Mouse (Mus musculus) kidney, postnatal 14 days (tissue): ENCODE results near the gene Klrb1f.
A peak's percentile ranks its signal among the peaks of the same experiment; 100 is the strongest.
"Not testable (repeated sequence)": the region's sequence is repeated elsewhere in the genome, so short reads cannot be mapped to it uniquely, and the experiment has no call there.

ENCODE experiments used
- DNase-seq: peaks from one replicate; pipeline ENCODE4 v3.0.0; 2022; ENCODE audit warnings: mixed read lengths

Gene Klrb1f

DNA sequence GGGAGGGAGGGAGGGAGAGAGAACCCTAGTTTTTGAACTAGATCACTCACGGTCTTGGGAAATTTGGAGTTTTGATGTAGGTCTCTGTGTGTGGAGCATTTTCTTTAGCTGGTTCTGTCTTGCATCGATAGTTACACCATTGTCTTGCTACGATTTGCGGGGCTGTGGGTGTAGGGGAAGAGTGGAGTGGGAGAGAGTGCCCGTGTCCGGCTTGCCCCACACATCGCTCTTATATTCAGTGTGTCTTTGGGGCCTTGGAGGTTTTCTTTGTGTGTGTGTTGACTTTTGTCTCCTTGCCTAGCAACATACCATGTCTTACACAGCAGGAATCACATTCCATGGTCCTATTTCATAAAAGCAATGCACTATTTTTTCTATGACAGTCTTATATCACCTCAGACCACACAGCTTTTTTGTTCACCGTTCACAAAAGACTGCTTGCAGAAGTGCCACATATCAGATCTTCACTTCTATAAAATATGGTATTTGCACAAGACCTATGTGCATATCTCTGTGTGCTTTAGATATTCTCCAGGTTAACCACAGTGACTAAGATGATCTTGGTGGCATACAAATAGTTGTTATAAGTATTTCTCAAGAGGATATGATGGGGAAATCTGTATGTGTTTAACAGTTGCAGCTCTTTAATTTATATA is 4.0 kb downstream of the Klrb1f start:
- no peak for DNase-seq

DNA sequence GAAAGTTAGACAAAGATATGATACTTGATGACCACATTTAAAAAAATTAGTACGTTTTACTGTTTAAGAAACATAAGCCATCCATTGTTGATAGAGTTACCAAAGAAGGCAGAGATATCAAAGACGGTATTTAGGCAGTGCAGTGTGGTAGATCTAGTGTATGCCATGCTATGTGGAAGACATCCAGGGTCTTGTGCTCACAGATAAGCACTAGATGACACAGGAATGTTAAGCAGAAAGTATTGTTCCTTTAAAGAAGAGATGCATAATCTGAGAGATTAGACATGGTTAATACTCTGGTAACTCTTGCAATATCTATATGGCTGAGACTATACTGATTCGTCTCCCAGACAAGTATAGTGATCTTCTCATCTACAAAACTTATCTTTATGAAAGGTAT is 5.4 kb downstream of the Klrb1f start:
- no peak for DNase-seq

DNA sequence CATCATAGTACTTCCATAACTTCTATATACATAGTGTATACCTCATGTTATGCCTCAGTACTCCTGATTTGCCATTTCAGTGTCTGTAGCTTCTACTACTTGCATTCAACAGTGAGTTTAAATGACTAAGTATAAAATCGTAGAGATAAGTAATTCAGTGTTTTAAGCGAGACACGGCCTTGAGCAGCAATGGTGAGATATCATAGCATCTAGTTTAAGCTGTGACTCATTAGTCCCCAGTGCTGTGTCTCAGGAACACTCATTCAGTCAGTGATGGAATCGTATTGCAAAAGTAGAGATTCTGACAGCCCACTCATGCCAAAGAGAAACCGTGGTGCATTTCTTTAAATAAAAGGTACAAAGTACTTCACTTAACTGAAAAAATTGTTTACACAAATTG is 6.0 kb downstream of the Klrb1f start:
- no peak for DNase-seq

DNA sequence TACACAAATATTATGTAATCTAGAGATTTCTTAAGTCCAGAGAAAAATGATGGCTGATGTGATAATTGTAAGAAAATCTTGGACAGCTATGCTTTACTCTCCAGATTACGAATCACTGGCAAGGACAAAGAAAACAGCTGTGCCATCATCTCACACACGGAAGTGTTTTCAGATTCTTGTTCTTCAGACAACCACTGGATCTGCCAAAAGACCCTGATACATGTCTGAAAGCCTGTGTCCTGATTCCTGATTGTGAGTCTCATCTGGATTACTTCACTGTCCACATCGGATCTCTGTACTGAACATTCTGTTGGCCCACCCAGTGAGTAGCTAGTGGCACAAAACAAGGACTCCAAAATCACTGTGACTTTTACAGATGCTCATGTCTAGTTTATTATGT is 10.5 kb downstream of the Klrb1f start:
- DNase-seq, result no peak

DNA sequence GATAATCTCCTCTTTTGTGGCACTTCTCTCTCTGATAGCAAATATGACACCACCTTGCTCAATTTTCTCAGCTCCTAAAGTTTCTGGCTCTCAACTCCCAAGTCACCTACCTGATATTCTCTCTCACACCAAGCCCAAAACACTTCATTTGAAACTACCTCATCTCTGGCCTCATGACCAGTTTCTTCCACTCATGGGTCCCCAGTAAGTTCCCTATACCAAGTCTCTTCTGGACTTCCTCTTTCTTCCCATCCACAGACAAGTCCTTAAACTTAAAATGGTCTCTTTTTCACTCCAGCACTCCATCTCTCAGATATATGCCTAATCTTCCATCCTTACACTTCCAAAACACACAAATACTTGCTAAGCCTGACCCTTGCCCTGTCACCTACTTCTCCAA is 12.3 kb downstream of the Klrb1f start:
- DNase-seq, result no peak

DNA sequence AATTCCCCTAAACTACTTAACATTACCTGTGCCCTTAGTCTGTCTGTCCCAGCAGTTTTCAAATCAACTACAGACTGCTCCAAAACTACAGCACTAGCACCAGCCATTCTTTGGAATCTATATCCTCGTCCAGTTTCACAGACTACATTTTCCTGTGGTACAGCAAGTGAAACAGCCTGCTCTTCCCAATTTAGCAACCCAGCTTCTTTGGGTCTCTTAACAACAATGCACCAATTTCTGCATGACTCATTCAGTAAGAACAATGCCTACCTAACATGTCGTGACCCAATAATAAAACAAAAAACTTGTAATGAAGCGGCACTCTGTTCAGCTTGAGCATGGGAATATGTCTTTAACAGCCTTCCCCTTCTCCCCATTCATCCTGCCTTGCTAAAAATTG is 19.7 kb downstream of the Klrb1f start:
- no peak for DNase-seq

DNA sequence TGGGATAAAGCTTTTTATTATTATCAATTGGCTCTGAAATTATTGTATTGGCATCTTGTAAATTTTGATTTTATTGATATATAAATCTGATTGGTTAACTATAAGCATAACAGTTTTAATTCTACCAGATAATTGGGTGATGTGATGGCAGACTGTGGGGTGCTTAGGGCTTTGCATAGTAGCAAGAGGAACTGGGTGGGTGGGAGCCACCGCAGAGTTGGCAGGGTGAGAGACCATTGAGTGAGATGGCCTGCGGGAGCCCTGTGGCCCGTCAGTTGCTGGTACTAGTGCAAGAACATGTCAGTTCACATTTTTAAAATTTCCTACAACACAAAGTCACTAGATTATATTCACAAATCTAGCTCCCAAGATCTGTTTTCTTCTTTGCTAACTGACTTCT is 20.2 kb downstream of the Klrb1f start:
- no peak for DNase-seq

DNA sequence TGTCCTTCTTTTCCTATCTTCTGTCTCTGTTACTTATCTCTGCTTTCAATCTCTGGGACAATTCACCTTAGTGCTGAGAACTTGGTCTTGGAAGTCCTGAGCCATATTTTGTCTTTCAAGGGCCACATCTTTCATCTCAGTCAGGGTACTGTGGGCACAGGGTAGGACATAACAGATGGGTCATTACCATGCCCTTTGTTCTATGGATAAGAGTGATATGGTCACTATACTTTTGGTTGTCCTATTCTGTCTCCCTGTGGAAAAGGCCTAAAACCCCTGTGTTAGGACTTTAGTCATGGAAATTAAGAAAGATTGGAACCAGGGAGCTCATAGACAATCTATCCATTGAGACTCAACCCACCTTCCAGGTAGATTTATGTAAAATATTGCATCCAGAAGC is 20.8 kb downstream of the Klrb1f start:
- no peak for DNase-seq

DNA sequence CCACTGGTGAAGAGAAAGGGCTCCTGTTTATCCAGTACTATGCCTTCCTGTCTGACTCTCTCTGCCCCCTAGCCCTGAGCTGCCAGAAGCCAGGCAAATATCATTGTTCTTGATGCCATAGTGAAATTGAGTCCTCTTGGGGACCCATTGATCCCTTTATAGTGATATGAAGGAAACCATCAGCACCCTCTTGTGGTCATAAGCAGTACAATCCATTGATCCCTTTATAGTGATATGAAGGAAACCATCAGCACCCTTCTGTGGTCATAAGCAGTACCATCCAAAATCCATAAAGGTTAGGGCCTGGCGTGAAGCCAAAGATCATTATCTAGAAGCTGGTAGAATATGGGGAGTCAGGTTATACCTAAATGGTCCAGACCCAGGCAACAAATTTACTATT is 21.3 kb downstream of the Klrb1f start:
- DNase-seq, result peak; percentile 54

DNA sequence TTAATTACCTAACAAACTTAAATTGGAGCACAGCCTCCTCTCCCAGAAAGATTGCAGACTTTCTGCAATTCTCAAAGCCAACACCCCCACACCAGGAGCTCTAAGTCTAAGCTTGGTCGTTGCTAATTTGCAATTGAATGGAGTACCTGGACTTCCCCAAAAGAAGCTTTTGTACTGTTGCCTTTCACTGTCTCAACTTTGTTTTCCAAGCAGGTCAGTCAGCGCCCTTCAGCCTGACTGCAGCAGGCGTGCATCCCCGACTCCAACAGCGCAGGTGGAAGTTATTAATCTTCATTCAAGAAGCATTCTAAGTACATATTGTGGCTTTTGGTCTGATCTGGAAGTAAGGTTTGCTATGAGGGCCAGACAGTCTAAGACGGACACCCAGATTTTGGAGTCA is 39.4 kb downstream of the Klrb1f start:
- DNase-seq, result no peak

DNA sequence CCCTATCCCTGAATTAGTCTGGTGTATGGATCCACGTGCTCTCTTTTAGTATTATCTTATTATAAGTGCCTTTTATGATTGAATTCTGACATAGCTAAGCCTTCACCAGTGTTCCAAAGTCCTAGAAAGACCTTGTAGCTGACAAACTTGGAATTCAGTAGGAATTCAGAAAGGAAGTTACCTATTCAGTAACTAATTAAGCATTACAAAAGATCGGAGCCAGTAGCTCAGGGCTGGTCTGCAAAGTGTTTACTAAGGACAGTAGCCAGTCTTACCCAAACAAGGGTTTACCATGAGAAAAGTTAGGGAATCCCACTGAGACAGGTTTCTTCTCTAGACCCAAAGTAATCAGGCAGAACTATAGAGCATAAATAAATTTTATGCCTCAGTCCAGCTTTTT is 40.3 kb downstream of the Klrb1f start:
- not testable (repeated sequence) for DNase-seq

DNA sequence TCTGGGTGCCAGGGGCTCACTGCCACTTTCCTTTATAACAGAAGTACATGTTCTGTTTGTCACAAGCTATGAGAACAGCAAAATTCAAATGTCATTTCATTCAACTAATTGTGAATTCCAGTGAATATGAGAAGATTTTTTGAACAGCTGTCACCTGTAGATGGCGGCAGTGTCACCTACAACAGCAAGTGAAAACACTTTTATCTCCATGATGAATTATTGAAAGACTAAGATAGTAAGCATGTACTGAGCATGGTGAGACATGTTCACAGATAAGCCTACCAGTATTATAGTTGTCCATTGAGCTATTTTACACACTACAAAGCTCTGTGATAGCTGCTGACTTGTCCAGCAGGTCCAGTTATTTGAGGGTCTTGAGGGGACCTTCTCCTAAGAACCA is 42.5 kb downstream of the Klrb1f start:
- DNase-seq, result peak; percentile 56

DNA sequence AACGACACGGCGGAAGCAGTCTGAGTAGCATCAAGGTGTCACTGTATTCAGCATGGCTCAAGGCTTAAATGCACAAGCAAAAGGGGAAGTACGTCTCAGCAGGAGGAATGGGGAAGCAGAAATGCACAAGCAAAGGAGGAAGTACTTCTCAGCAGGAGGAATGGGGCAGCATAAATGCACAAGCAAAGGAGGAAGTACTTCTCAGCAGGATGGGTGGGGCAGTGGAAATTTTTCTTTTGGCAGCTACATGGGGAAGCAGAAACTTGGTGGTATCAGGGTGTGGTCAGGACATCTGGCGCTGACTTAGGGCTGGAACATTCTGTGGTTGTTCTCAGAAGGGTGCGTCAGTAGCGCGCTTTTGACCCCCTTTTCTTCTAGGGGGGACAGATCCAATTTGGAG is 42.9 kb downstream of the Klrb1f start:
- not testable (repeated sequence) for DNase-seq

DNA sequence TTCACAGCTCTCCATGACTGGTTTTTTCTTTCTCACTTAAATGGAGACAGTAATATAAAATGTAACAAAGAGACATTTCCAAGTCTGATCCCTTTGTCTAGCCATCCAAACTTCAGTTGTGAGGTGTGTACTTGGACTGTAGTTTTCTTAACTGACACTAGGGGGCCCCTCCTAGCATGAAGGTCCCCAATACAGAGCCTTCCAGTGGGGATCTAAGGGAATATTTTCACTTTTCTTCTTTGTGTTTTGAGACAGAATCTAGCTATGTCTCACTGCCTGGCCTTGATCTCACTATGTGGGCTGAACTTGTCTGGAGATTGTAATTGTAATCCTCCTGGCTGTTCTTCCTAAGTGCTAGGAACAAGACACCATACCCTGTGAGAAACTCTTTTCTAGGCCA is 49.5 kb downstream of the Klrb1f start:
- peak; percentile 68 for DNase-seq

DNA sequence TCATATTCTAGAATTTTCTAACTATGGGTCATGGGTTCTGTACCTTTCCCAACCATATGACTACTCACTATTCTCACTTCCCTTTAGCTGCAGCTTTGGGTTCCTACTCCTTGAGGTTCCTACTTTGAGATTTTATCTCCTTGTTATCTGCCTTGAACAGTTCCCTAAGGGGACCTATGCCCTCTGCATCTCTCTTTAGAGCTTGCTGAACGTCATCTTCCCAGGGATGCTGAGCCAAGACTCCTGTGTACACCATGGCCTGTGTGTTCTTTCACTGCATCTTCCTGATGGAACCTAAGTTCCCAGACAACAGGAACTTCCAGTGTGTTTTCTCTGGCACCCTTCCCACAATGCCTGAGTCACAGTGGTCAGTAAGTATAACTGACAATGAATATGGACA is 52.2 kb downstream of the Klrb1f start:
- DNase-seq, result peak; percentile 52

DNA sequence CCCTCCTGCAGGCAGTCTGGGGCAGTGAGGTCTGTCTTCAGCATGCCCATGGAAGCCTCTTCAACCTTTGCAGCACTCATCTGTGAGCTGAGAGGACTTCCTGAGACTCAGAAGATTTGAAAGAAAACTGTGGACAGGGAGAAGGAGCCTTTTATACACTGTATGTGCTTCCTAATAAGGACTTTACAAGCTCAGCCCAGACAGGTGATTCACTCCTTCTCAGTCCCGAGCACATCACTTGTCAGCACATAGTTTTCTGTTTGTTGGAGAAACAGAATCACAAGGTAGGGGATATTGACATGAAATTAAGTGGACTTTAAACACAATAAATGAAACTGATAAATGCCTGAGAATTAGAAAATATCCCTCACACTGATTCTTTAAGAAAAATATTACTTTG is 55.1 kb downstream of the Klrb1f start, which contains the start of gene Clec2e:
Gene Clec2e (minus strand): TSS at position 120 of the 400 bp plus-strand sequence.
- not testable (repeated sequence) for DNase-seq

DNA sequence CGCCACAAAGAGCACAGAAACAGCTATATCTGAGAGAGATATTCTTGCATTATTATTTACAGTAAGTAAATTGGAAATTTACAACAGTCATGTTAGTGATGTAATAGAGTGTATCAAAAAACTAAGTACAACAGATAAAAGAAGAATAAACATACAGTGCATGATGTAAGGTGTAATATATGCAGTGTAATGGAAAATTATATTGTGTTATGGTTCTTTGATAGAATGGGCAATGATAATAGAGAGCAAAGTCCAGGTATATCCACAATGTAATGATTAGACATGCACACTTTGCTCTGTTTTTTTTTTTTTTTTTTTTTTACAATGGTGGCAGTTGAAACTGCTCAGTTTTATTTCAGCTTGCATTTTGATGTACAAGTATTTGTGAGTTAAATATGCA is 55.9 kb downstream of the Klrb1f start:
- no peak for DNase-seq

DNA sequence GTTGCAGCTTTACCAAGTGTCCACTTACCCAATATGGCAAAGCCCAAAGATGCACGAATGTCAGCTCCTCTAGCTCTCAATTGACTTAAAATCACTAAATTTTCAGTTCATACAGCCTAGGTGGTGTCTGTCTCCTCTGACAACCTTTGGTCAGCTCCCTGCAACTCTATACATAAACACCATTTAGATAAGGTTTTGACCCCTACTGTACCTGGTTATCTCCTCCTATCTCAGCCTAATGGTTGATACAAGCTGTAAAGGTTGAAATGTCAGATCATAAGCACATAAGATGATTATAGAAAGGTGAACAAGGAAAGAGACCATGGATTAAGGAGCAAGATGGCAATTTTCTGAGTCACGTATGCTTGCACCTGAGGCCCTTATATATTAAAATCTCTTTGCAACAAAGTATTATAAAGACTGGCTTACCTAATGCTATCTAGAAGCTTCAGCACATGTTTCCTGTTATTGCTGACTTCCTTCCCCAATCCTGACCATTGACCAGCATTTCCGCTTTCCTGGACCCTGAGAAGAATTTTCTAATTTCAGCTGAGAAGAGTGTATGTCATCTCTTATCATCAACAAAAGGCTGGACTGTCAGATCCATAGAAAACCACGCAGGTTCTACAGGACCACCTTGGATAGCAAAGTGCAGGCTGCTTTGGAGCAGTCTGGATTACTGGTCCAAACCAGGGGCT is 57.3 kb downstream of the Klrb1f start:
- peak; percentile 10 for DNase-seq
